Mouse (Mus musculus) olfactory bulb, adult 2 months (tissue): Measurements from ENCODE around the gene Zbtb9. TPM values are rescaled to one million over a fixed set of nuclear protein-coding genes. Genes with fewer than 3 reads are reported as not detected.

Source experiments
- H3K27ac ChIP-seq: fragments of 200-500 bp; 2 replicates; pipeline ENCODE4 v1.5.1; 2012; ENCODE audit warnings: low read depth, low read length; ENCODE audit not compliant: insufficient read depth
- H3K4me1 ChIP-seq: fragments of 200-500 bp; 2 replicates; pipeline ENCODE4 v1.6.1; 2012; ENCODE audit warnings: low read length; ENCODE audit not compliant: control insufficient read depth, insufficient read depth
- H3K4me3 ChIP-seq: fragments of 200-500 bp; 2 replicates; pipeline ENCODE4 v1.5.1; 2012; ENCODE audit warnings: mild to moderate bottlenecking, low read depth, low read length, moderate library complexity; ENCODE audit not compliant: insufficient read depth
- CTCF ChIP-seq: fragments of 200-500 bp; IDR thresholded peaks from 2 replicates; pipeline ENCODE4 v1.5.1; 2012; ENCODE audit warnings: low read depth, mild to moderate bottlenecking, low read length, moderate library complexity; ENCODE audit not compliant: insufficient read depth
- POLR2A ChIP-seq: fragments of 200-500 bp; IDR thresholded peaks from 2 replicates; pipeline ENCODE4 v1.6.1; 2012; ENCODE audit warnings: mild to moderate bottlenecking, low read depth, low read length, moderate library complexity; ENCODE audit not compliant: insufficient read depth
- WGBS: fragments of 180-500 bp; shearing (Covaris S2); methylation state at CpG from one replicate; pipeline ENCODE4 v1.1.7; 2018; 5-methylcytosine and 5-hydroxymethylcytosine counted together
- polyA plus RNA-seq: library from polyadenylated mRNA; stranded (reverse); fragments of >200 nt; gene quantifications from 2 replicates; pipeline ENCODE4 v1.2.4, GENCODE M21; 2012; ENCODE audit warnings: low replicate concordance; ENCODE audit not compliant: missing spikeins, insufficient read depth, insufficient read length

The Zbtb9 gene
- polyA plus RNA-seq, 1 experiment = 109 TPM

DNA sequence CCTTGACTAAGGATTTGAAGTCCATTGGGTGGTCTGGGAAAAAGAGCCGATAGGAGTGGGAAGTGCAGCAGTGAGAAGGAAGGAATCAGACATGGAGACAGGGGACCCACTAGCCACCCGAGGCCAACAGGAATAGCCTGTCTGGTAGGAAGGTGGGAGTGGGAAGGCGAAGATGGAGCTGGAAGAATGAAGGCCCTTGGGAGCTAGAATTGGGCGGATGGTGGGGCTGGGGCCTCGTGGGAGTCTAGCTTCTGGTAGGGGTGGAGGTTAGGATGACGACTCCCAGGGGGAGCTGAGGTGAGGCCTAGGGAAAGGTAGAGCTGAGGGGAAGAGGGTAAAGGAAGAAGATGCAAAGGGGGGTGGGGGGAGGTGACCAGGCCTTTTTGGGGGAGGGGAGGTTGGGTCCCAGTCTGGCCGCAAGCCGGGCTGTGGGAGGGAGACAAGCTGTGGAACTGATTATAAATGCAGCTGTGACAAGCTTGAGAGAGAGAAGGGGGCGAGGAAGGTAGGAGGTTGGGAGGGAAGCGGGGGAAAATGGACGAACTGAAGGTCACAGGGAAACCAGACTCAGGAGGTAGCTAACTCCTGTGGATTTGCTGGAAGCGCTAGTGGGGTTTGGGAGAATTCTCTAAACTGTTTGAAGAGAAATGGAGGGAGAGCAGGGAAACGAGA, 27.0 kb upstream of the Zbtb9 start:
- Histone ChIP-seq H3K4me1 (peaks cover 49% of the 10 kb centered on the region), H3K4me3 (peak overlapping the region; percentile 52), H3K27ac (peak overlapping the region; percentile 93)
- WGBS = 14% methylated on average over 13 of the region's 13 CpGs
- TF ChIP-seq POLR2A (no peak), CTCF (no peak)

DNA sequence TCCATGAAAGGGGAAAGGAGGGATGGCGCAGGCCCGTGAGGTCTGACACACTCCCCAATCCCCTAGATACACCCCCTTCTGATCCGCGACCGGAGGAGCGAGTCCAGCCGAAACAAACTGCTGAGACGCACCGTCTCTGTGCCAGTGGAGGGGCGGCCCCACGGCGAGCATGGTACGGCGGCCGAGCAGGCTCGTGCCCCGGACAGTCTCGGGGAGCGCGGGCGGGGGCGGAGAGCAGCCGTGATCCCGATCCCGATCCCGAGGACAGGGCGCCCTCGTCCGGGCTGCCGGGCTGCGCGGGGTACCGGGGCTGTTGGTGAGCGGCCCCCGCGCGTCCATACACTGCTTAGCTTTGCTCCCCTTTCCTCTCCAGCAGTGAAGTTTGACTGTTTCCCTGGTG, 26.4 kb upstream of the Zbtb9 start:
- WGBS = under 1% methylated on average over 37 of the region's 37 CpGs
- peak overlapping the region; percentile 52 for H3K4me3 ChIP-seq
- peak overlapping the region; percentile 93 for H3K27ac ChIP-seq
- peaks cover 52% of the 10 kb centered on the region for H3K4me1 ChIP-seq
- TF ChIP-seq CTCF (no peak; the same call in 1 of the 2 replicates), POLR2A (no peak)

- peak overlapping the region; percentile 52 for H3K4me3 ChIP-seq
- H3K4me1 ChIP-seq = peaks cover 58% of the 10 kb centered on the region
- 17% methylated on average over 12 of the region's 12 CpGs for WGBS
- peak overlapping the region; percentile 96 for H3K27ac ChIP-seq
- TF ChIP-seq POLR2A (no peak), CTCF (no peak)
These were observed 25.5 kb upstream of the Zbtb9 start for GRCm38 (mm10) chr17:26947231-26948100.

GRCm38 (mm10) chr17:26948316-26949050, 24.5 kb upstream of the Zbtb9 start:
- Histone ChIP-seq H3K4me1 (peaks cover 68% of the 10 kb centered on the region), H3K27ac (peak overlapping the region; percentile 92), H3K4me3 (peak overlapping the region; percentile 77)
- TF ChIP-seq POLR2A (0 out of 2 replicates have a peak, but pooled peaks have one; percentile 14), CTCF (no peak)
- WGBS = under 1% methylated on average over 66 of the region's 87 CpGs

GRCm38 (mm10) chr17:26949051-26949577, 23.9 kb upstream of the Zbtb9 start:
- H3K4me3 ChIP-seq = peak overlapping the region; percentile 77
- 8% methylated on average over 13 of the region's 14 CpGs for WGBS
- peaks cover 66% of the 10 kb centered on the region for H3K4me1 ChIP-seq
- TF ChIP-seq CTCF (no peak), POLR2A (no peak)
- H3K27ac ChIP-seq = peak overlapping the region; percentile 82

- Histone ChIP-seq H3K4me1 (peaks cover 61% of the 10 kb centered on the region), H3K4me3 (peak overlapping the region; percentile 77), H3K27ac (peak overlapping the region; percentile 82)
- 19% methylated on average over 5 of the region's 5 CpGs for WGBS
- no peak for TF ChIP-seq POLR2A
- no peak for TF ChIP-seq CTCF
These were observed 23.1 kb upstream of the Zbtb9 start for GRCm38 (mm10) chr17:26949866-26950265.

DNA sequence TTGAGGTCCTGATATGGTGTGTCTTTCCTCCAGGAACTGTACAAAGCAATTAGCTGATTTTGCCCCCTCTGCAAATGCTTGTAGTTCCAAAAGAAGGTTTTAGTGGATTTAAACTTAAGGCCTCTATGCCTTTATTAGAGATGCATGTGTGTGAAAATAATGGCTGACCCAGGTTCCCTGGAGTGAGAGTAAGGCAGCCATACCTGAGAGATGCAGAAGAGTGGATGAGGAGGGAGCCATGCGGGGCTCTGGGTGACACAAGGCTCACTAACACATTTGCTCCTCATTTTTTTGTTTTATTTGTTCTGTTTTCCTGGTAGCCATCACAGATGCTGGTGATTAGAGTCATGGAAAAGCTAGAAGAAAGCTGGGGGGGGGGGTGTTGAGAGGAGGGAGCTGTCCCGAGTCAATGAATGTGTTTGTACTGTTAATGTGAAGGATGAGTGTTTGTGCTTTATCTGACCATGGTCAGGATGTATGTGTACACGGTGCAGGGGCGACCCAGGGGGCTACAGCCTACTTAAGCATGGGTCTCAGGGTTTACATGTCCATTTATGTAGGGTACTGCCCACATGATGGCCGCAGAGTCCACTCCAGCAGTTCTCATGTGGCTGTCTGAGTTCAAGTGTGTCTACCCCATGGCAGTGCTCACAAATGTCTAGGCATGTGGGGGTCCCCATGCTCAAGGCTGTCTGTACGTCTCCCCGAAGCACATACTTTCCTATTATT, 22.2 kb upstream of the Zbtb9 start:
- TF ChIP-seq CTCF (no peak), POLR2A (no peak)
- Histone ChIP-seq H3K27ac (peak overlapping the region; percentile 82), H3K4me1 (peaks cover 59% of the 10 kb centered on the region), H3K4me3 (peak overlapping the region; percentile 77)
- WGBS = 12% methylated on average over 7 of the region's 7 CpGs

GRCm38 (mm10) chr17:26951406-26951805, 21.6 kb upstream of the Zbtb9 start:
- WGBS = under 1% methylated on average over 11 of the region's 11 CpGs
- H3K4me3 ChIP-seq = peak overlapping the region; percentile 65
- H3K27ac ChIP-seq = peak overlapping the region; percentile 96
- TF ChIP-seq CTCF = no peak
- TF ChIP-seq POLR2A = peak; percentile 29; the same call in 1 of the 2 replicates
- H3K4me1 ChIP-seq = peaks cover 52% of the 10 kb centered on the region
